Mouse (Mus musculus): ENCODE measurements around the gene Jmy. TPM values are rescaled to one million over a fixed set of nuclear protein-coding genes. Genes with fewer than 3 reads are reported as not detected.

The Jmy gene
- total RNA-seq, 1 experiment from 2014 or later: 10.0 TPM

GRCm38 (mm10) chr13:93478344-93478743 is 21.3 kb downstream of the Jmy start:
- ATAC-seq (ENCODE audit: extremely low read depth, insufficient number of reproducible peaks, low FRiP score, poor library complexity, severe bottlenecking): no peak

GRCm38 (mm10) chr13:93468355-93468754 is 31.3 kb downstream of the Jmy start:
- no peak for ATAC-seq (ENCODE audit: extremely low read depth, insufficient number of reproducible peaks, low FRiP score, poor library complexity, severe bottlenecking)

- ATAC-seq (ENCODE audit: extremely low read depth, insufficient number of reproducible peaks, low FRiP score, poor library complexity, severe bottlenecking): no peak
These were observed 40.0 kb downstream of the Jmy start for GRCm38 (mm10) chr13:93459566-93459965.

- ATAC-seq (ENCODE audit: extremely low read depth, insufficient number of reproducible peaks, low FRiP score, poor library complexity, severe bottlenecking): no peak
These were observed 41.0 kb downstream of the Jmy start for GRCm38 (mm10) chr13:93458616-93459015.

DNA sequence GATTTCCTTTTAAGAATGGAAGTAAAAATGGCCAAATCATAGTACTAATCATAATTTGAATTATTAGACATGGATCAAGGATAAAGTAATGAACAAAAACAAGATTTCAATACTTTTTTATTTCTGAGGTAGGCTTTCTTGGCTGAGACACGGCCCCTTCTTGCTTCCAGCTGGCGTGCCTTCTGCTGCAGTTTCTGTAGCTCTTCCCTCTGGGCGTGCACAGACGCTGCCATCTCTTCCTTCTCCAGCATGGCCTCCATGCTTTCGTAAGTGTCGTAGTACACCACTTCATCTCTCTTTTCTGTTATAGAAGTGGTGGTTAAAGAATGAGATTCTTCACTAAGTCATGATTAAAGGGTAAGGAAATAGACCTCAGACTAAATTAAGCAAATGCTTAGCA is 46.3 kb downstream of the Jmy start:
- ATAC-seq (ENCODE audit: extremely low read depth, insufficient number of reproducible peaks, low FRiP score, poor library complexity, severe bottlenecking): no peak

DNA sequence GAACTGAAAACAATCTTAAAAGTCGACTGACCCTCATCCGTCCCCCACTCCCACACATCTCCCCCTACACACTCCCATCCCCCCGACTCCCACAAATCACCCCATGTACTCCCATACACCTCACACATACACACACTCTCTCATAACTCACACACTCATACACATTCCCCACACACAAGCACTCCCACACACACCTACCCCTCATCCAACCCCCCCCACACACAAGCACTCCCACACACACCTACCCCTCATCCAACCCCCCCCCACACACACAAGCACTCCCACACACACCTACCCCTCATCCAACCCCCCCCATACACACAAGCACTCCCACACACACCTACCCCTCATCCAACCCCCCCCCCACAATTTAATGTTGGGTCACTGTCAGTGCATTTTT is 59.4 kb downstream of the Jmy start:
- 0 out of 2 replicates have a peak, but pooled peaks have one; percentile 30 for ATAC-seq (ENCODE audit: extremely low read depth, insufficient number of reproducible peaks, low FRiP score, poor library complexity, severe bottlenecking)

DNA sequence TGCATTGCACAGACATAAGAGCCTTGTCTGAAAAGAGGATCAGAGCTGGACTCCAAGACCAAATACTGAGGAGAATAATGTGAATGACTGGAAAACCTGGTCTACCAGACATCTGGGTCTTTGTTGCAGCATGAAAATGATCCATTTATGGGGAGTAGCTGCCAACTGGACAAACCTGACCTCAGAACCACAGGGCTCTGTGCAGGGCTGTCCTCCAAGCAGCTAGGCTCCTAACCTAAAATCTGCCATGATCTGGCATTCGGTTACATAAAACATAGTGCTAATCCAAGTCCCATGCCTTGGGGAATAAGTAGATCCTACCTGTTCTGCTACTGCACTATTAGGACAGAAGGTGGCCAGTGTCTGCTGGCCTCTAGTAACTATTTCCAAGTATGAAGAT is 70.4 kb downstream of the Jmy start:
- no peak for ATAC-seq (ENCODE audit: extremely low read depth, insufficient number of reproducible peaks, low FRiP score, poor library complexity, severe bottlenecking)

DNA sequence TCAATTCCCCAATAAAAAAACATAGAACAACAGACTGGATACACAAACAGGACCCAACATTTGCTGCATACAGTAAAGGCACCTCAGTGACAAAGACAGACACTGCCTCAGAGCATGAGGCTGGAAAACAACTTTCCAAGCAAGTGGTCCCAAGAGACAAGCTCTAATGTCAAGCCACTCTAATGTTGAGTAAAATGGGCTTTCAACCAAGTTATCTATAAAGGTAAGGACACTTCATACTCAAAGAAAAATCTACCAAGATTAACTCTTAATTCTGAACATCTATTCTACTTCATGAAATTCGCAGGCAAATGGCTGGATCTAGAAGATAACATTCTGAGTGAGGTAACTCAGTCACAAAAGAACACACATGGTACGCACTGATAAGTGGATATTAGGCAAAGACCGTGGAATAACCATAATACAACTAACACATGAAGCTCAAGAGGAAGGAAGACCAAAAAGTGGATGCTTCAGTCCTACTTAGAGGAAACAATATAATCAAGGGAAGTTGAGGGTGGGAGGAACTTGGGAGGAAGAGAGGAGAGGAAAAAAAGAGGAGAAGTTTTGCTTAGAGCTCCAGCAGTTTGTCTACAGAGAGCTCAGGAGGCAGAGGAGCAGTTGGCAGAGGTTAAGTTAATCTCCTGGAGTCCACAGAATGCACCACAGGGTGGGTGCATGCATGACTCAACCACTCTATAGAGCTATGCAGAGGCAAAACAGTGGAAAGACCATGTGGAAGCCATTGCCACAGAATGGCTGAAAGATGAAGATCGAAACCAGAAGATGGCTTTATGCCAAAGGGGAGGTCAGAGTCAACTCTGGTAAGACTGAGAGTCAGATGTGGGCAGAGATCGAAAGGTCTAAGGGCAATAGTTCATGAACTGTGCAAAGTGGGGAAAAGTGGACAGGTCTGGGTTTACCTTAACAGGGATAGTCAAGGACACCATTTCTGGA is 71.4 kb downstream of the Jmy start:
- ATAC-seq (ENCODE audit: extremely low read depth, insufficient number of reproducible peaks, low FRiP score, poor library complexity, severe bottlenecking): no peak

GRCm38 (mm10) chr13:93423224-93423623 is 76.4 kb downstream of the Jmy start:
- ATAC-seq (ENCODE audit: extremely low read depth, insufficient number of reproducible peaks, low FRiP score, poor library complexity, severe bottlenecking): no peak

DNA sequence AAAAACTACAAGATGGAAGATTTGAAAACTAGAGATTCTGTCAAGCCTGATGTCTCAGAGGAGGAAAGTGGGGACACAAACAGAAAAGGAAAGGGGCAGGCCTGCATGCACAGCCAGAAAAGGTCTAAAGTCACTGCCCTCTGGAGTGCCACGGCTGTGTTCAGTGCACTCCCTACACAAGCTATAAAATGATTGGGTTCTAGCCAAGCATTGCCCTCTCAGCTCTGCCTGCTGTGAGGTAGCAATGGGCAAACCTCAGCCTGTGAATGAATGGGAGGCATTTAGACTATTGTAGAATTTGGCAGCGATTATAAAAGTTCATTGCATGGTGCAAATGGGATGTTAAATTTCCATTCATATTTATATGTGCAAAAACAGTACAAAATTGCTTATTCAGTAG is 79.8 kb downstream of the Jmy start:
- no peak for ATAC-seq (ENCODE audit: extremely low read depth, insufficient number of reproducible peaks, low FRiP score, poor library complexity, severe bottlenecking)

DNA sequence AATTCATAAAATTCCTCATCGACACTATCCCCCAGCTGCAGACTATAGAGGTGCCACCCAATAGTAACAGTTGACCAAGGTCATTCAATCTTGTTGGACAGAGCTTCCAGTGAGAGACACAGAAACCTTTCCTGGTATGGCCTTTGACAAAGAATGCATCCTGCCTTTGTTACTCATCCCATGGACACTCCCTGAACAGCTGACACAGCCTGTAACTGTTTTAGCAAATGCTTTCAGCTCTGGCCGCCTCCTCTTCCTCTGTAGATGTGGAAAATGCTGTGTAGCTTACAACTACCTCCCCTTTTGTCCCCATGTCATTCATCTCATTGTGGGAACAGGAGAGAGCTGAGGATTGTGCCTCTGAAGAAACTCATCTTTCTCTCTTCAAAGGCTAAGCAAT is 81.3 kb downstream of the Jmy start:
- ATAC-seq (ENCODE audit: extremely low read depth, insufficient number of reproducible peaks, low FRiP score, poor library complexity, severe bottlenecking): no peak

DNA sequence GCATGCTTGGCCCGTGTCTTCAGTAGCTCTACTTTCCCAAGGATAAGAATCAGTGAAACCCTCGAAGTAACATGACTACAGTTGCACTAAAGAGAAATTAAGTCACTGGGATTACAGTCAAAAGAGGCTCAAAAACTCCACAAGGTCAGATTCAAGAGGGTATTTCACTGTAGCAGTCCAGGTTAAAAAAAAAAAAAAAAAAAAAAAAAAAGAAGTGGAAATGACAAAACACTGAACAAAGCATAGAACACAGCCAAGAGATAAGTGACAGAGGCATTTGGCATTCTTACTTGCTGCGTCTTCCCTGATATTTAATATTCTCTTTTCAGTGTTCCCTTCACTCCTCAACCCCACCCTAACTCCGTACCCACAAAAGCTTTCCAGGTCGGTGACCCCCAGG is 84.6 kb downstream of the Jmy start:
- no peak for ATAC-seq (ENCODE audit: extremely low read depth, insufficient number of reproducible peaks, low FRiP score, poor library complexity, severe bottlenecking)

DNA sequence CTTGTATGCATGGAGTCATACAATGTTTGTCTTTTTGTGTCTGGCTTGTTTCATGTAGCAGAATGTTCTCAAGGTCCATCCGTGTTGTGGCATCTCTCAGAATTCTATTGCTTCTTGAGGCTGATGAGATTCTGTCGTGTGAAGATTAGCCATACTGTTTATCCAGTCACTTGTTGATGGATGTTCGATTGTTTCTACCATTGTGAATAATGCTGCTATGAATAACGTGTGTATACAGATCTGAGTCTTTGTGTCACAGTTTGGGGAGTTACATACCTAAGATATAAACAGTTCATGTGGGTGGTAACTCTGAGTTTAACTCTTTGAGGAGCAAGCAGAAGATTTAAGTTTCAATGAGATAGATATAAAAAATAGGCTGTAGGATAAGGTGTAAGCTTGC is 89.3 kb downstream of the Jmy start:
- no peak for ATAC-seq (ENCODE audit: extremely low read depth, insufficient number of reproducible peaks, low FRiP score, poor library complexity, severe bottlenecking)

DNA sequence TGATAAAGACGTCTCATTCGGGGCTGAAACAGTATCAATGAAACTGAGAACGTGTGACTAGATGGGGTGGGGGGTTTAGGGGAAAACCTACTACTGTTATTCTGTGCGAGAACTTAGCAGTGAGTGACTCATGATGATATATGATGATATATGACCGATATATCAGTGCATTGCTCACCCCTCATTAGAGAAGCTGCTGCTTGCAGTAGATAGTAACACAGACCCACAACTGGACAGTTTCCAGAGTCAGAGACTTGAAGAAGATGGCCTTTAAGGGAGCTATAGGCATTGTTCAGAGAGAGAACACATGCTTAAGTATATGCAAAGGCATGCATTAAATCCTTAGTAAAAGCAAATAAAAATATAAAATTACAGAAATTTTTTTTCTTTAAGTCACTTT is 92.8 kb downstream of the Jmy start:
- no peak for ATAC-seq (ENCODE audit: extremely low read depth, insufficient number of reproducible peaks, low FRiP score, poor library complexity, severe bottlenecking)

DNA sequence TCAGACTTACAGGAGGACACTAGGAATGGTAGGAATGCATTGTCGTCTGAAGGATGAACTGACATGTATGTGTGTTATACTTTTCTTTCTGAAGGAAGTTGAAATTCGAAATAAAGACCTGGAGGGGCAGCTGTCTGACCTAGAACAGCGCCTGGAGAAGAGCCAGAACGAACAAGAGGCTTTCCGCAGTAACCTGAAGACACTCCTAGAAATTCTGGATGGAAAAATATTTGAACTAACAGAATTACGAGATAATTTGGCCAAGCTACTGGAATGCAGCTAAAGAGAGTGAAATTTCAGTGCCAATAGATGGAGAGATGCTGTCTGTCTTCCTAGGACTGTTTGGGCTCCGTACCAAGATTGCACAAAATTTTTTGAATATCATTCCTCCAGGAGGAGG is 97.7 kb downstream of the Jmy start:
- no peak for ATAC-seq (ENCODE audit: extremely low read depth, insufficient number of reproducible peaks, low FRiP score, poor library complexity, severe bottlenecking)

- ATAC-seq (ENCODE audit: extremely low read depth, insufficient number of reproducible peaks, low FRiP score, poor library complexity, severe bottlenecking): no peak
These were observed 99.8 kb downstream of the Jmy start for GRCm38 (mm10) chr13:93399710-93400216.

- no peak for ATAC-seq (ENCODE audit: extremely low read depth, insufficient number of reproducible peaks, low FRiP score, poor library complexity, severe bottlenecking)
These were observed 110.4 kb downstream of the Jmy start for GRCm38 (mm10) chr13:93389242-93389625.

- ATAC-seq (ENCODE audit: extremely low read depth, insufficient number of reproducible peaks, low FRiP score, poor library complexity, severe bottlenecking): no peak
These were observed 110.9 kb downstream of the Jmy start for GRCm38 (mm10) chr13:93388594-93389241.

- ATAC-seq (ENCODE audit: extremely low read depth, insufficient number of reproducible peaks, low FRiP score, poor library complexity, severe bottlenecking): no peak
These were observed 112.2 kb downstream of the Jmy start for GRCm38 (mm10) chr13:93387440-93387839.

DNA sequence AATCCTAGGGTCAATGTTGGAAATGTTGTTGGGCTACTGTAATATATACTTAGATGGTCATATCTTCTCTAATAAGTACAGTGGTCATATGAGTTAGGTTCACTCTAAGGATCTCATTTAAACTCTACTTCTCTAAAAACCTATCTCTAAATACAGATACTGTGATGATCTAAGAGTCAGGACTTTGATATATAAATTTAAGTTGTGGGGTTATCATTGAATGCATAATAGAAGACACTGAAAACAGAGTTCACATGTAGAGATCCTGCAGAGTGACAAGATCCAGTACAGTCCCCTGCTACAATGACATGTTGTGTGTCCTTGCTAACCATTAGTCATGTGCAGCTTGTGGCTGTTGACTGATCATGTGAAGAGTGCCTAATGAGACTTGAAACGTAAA is 114.5 kb downstream of the Jmy start:
- ATAC-seq (ENCODE audit: extremely low read depth, insufficient number of reproducible peaks, low FRiP score, poor library complexity, severe bottlenecking): no peak
